Mouse (Mus musculus): ENCODE data around the gene Ccl5.

DNA sequence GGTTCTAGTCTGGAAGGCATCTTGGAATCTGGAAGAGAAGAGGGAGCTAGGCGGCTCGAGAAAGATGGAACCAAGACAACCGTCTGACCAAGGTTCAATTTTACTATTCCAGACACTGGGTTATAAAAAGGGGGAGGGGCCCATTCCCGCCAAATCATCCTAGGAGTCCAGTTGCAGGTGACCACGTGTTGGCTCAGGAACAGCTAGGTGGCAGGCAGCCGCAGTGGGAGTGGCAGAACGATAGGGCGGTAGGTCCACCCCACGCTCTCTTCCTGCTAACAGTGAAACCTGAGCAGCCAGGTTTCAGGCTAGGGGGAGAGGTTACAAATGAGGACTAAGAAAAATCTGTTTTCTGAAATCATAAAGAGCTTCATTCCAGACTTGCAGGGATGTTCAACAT lies 42.5 kb upstream of the Ccl5 start:
- no peak for TF ChIP-seq POLR2A (IDR thresholded peaks at IDR 0.05; ENCODE audit: low read depth, low read length)
- no peak for TF ChIP-seq CTCF (IDR thresholded peaks at IDR 0.05; ENCODE audit: extremely low read depth, insufficient read length, insufficient replicate concordance, low read depth, low read length)
